Mouse (Mus musculus) splenic B cell, adult 2 months (primary cell): ENCODE data around the gene Morf4l1.
"Not testable (repeated sequence)": the region's sequence is repeated elsewhere in the genome, so short reads cannot be mapped to it uniquely, and the experiment has no call there.

ENCODE experiments used
- DNase-seq: peaks from one replicate; pipeline ENCODE4 v3.0.0-alpha.2; 2011; ENCODE audit warnings: low read depth, low spot score
- H3K27me3 ChIP-seq: 2 replicates; pipeline ENCODE4 v1.6.1; 2012; ENCODE audit warnings: mild to moderate bottlenecking, low read length, moderate library complexity, mixed read lengths; ENCODE audit not compliant: control insufficient read depth, poor library complexity, insufficient read depth, severe bottlenecking
- H3K36me3 ChIP-seq: 2 replicates; pipeline ENCODE4 v1.6.1; 2012; ENCODE audit warnings: mild to moderate bottlenecking, low read length, moderate library complexity, mixed read lengths; ENCODE audit not compliant: control insufficient read depth, poor library complexity, insufficient read depth, severe bottlenecking

Morf4l1 gene

DNA sequence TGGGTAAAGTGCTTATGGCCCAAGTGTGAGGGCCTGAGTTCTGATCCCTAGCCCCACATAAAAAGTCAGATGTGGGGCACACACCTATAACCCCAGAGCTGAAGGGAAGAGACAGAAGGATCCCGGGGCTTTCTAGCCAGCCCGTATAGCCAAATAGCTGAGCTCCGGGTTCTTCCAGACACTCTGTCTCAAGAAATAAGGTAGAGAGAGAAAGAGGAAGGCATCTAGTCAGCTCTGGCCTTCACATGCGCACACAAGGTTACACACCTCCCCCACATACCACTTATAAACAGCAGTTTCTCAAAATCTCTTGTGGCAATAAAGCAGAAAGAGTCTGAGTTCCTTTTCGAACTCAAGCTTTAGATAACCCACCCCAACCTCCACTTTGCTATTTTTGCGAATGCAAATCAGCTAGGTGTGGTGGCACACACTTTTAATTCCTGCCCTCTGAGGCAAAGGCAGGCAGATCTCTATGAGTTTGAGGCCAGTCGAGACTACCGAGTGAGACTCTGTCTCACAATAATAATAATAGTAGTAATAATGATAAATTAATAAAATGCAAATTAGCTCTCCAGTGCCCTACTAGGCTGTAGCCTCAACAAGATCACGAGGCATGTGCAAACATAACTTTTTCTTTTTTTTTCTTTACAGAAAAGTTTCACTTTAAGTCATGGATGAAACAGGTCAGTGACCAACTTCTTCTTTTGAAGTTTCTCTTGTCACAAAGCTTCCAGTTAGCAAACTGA, 54.6 kb downstream of the Morf4l1 start:
- peak; percentile 88 for DNase-seq

DNA sequence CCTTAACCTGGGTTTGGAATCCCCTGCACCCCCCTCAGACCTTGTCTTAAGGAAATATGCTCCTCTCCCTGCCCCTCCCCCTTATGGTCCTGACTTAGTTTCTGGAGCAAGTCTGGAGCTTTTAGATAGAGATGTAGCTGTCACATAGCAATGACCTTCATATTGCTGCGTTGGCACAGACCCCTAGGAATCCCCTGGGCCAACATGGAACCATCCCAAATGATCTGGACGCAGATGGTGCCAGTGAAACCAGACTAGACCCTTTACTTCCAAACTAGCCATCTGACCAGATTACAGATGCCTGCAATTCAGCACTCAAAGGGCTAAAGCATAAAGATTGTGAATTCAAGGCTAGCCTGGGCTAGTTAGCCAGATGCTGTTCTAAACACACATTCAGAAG, 57.9 kb downstream of the Morf4l1 start:
- no peak for DNase-seq
- Histone ChIP-seq H3K27me3 (no peaks in the 10 kb centered on the region), H3K36me3 (peaks cover 3% of the 10 kb centered on the region)

More for the DNA sequence above, 54.6 kb downstream of the Morf4l1 start:
- no peaks in the 10 kb centered on the region for H3K27me3 ChIP-seq
- H3K36me3 ChIP-seq: peaks cover 17% of the 10 kb centered on the region

DNA sequence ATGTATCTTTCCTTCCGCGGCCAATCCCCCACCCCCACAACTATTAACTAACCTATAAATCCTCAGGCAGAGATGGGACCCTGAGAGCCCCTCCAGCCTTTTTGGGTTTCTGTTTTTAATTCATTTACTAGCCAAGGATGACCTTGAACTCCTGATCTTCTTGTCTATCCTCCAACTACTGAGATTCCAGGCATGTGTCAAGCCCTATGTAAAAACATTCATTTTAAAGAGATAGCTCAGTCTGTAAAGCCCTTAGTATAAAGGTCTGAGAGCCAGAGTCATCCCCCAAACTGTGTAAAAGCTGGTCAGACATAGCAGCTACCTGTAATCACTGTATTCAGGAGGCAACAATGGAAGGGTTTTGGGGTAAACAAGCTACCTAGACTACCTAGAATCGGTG, 58.7 kb downstream of the Morf4l1 start:
- Histone ChIP-seq H3K27me3 (no peaks in the 10 kb centered on the region), H3K36me3 (no peaks in the 10 kb centered on the region; the same call in none of the 2 replicates)
- no peak for DNase-seq

DNA sequence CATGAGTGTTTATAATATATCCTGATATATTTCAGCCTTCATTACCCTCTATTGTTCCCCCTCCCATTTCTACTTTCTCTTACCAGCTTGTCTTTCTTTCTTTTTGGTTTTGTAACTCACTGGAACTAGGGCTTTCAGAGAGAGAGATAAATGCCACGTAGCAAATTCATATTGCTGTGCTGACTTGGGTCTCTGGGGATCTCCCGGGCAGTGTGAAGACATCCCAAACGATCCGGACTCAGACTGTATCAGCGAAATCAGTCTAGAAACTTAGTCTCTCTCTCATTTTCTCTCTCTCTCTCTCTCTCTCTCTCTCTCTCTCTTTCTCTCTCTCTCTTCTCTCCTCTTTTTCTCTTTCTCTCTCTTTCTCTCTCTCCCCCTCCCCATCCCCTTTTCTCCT, 59.2 kb downstream of the Morf4l1 start:
- H3K27me3 ChIP-seq: no peaks in the 10 kb centered on the region
- DNase-seq: no peak
- H3K36me3 ChIP-seq: no peaks in the 10 kb centered on the region; the same call in none of the 2 replicates

DNA sequence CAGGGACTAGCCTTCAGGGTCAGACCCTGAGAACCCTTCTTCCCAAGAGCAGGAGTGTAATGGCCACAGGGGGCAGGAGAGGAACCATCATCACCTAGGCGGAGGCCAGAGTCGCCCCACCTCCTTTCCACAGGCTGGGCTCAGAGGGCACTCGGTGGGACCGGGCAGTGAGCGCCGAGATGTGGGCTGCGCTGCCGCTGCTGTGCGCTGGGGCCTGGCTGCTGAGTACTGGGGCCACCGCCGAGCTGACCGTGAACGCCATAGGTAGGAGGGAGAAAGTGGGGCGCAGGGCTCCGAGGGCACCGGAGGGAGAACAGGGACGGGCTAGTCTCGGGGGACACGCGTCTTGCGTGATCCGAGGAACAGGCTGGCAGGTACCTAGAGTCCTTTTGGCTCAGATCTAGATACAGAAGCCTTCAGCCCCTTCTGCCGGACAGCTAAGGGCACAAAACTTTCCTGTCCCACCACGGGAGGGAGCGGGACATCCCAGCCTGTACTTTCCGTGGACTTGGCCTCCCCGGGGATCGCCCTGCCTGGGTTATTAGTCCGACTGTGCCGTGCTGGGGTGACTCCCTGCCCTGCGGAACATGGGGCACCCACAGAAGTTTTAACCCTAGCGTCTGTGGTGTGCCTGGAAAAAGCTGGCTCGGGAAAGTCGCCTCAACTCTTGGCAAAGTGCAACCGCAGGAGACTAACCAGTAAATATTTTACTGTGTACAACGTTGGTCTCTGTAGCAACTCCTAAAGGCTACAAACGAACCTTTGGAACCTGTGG, 60.0 kb downstream of the Morf4l1 start:
- peak; percentile 88 for DNase-seq
- Histone ChIP-seq H3K36me3 (no peaks in the 10 kb centered on the region; the same call in none of the 2 replicates), H3K27me3 (no peaks in the 10 kb centered on the region; the same call in 1 of the 2 replicates)

DNA sequence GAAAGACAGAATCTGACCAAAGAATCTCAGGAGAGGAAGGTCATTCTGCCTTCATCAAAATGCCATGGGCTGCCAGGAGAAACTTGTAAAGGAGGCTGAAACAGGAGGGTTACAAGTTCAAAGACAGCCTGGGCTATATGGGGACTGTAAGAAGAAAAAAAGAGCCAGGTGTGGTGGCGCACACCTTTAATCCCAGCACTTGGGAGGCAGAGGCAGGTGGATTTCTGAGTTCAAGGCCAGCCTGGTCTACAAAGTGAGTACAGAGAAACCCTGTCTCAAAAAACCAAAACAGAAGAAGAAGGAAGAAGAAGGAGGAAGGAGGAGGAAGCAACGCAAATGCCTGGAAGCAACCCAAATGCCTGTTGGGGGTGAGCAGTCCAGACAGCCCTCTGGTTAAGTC, 60.7 kb downstream of the Morf4l1 start, which contains the start of gene Ctsh:
Gene Ctsh, plus strand, starts transcription at position 301 of the 400 bp plus-strand sequence.
- no peaks in the 10 kb centered on the region; the same call in none of the 2 replicates for H3K36me3 ChIP-seq
- no peak for DNase-seq
- no peaks in the 10 kb centered on the region; the same call in 1 of the 2 replicates for H3K27me3 ChIP-seq

DNA sequence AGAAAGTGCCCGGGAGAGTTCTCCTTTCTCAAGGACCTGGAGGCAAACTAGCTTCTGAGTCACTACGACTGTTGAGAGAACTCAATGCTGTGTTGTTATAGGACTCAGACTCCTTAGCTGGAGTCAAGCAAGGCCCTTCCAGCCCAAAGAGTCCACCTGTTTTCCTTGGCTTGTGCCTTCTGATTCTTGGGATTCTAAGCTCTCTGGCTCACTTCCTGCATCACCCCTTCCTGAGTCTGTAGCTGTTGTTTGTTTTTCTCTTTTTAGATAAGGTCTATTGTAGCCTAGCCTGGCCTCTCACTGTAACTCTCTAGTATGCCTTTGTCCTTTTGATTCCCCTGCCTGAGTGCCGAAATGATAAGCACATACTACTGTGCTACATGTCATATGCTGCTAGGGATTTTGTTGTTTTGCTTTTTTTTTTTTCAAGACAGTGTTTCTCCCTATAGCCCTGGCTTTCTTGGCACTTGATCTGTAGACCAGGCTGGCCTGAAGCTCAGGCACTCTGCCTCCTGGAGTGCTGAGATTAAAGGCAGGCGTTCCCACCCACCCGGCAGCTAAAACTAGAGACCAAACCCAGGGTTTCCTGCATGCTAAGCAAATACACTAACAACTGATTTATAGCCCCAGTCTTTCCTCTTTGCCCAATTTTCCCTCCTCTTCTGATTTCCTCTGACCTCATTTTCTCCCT, 66.5 kb downstream of the Morf4l1 start:
- DNase-seq: no peak
- no peaks in the 10 kb centered on the region; the same call in 1 of the 2 replicates for H3K27me3 ChIP-seq
- H3K36me3 ChIP-seq: no peaks in the 10 kb centered on the region

DNA sequence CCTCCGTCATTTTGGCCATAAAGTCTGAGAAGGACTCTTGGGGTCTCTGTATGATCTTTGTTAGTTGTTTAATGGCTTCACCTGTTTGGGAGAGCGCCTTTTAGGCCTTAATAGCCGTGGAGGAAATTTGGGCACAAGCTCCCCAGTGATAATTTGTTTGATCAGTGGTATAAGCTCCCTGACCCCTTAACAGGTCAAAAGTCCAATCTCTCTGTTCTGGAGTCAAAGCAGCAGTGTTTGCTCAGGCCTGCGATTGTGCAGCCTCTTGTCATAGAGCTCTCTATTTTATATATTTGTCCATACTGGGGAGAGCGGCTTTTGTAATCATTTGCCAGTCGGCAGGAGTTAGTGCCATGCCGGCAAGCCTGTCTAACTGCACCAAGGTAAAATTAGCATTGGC, 69.4 kb downstream of the Morf4l1 start:
- no peaks in the 10 kb centered on the region; the same call in 1 of the 2 replicates for H3K27me3 ChIP-seq
- H3K36me3 ChIP-seq: no peaks in the 10 kb centered on the region
- no peak for DNase-seq

DNA sequence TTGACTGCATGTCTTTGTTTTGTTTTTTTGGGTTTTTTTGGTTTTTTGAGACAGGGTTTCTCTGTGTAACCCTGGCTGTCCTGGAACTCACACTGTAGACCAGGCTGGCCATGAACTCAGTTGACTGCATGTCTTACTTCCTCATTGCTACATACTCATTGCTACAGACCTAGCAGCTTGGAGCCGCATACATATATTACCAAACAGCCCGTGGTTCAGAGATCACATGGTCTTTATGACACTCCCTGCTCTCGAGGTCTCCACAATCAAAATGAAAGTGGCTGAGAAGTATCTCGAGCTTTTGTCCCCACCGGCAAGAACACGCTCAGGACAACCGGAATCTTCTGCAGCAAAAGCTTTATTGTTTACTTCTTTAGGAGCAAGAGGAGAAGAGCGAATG, 71.7 kb downstream of the Morf4l1 start:
- H3K36me3 ChIP-seq, H3K27me3 ChIP-seq: not testable (repeated sequence)
- peak; percentile 27 for DNase-seq
